Mouse (Mus musculus): ENCODE measurements around the gene Sp2.

- TF ChIP-seq POLR2A (IDR thresholded peaks at IDR 0.05; ENCODE audit: insufficient read depth, low read depth, low read length) (no peak), CTCF (IDR thresholded peaks at IDR 0.05; ENCODE audit: insufficient read depth, low read depth, low read length) (no peak)
Observed at GRCm38 (mm10) chr11:96934921-96935356, 47.8 kb downstream of the Sp2 start.
